Mouse (Mus musculus) kidney, embryonic 14.5 days (tissue): ENCODE measurements around the gene Pabpn1. TPM values are rescaled to one million over a fixed set of nuclear protein-coding genes. Genes with fewer than 3 reads are reported as not detected.

Source experiments
- ATAC-seq: fragments of 200-750 bp; cut with Nextera tagmentation; 2 replicates; pipeline ENCODE4 v1.8.0; 2017; ENCODE audit warnings: moderate number of reproducible peaks, mild to moderate bottlenecking, moderate TSS enrichment, moderate library complexity; ENCODE audit not compliant: low FRiP score, low TSS enrichment
- H3K27ac ChIP-seq: fragments of 300-500 bp; sonication (generic); 2 replicates; pipeline ENCODE4 v1.5.1; 2014; ENCODE audit warnings: low read depth, mild to moderate bottlenecking, low read length, moderate library complexity, mixed read lengths
- H3K27me3 ChIP-seq: fragments of 300-500 bp; sonication (generic); 2 replicates; pipeline ENCODE4 v1.6.1; 2014; ENCODE audit warnings: mild to moderate bottlenecking, low read length; ENCODE audit not compliant: control insufficient read depth, insufficient read depth
- H3K36me3 ChIP-seq: fragments of 300-500 bp; sonication (generic); 2 replicates; pipeline ENCODE4 v1.6.1; 2014; ENCODE audit warnings: low read length, mixed read lengths; ENCODE audit not compliant: control insufficient read depth, insufficient read depth
- H3K4me1 ChIP-seq: fragments of 300-500 bp; sonication (generic); 2 replicates; pipeline ENCODE4 v1.6.1; 2014; ENCODE audit warnings: low read length, mixed read lengths; ENCODE audit not compliant: control insufficient read depth, insufficient read depth
- H3K4me2 ChIP-seq: fragments of 300-500 bp; sonication (generic); replicated peaks from 2 replicates; pipeline ENCODE4 v1.6.1; 2014; ENCODE audit warnings: low read depth, mild to moderate bottlenecking, low read length
- H3K4me3 ChIP-seq: fragments of 300-500 bp; sonication (generic); 2 replicates; pipeline ENCODE4 v1.5.1; 2014; ENCODE audit warnings: mild to moderate bottlenecking, low read length
- H3K9ac ChIP-seq: fragments of 300-500 bp; sonication (generic); 2 replicates; pipeline ENCODE4 v1.6.1; 2014; ENCODE audit warnings: low read depth, mild to moderate bottlenecking, low read length, moderate library complexity
- H3K9me3 ChIP-seq: fragments of 300-500 bp; sonication (generic); 2 replicates; pipeline ENCODE4 v1.6.1; 2016; ENCODE audit warnings: low read length; ENCODE audit not compliant: control insufficient read depth
- WGBS: fragments of 180-500 bp; shearing (Covaris S2); extraction: QIAGEN DNeasy Blood & Tissue Kit; methylation state at CpG from one replicate; pipeline ENCODE4 v1.1.7; 2014; 5-methylcytosine and 5-hydroxymethylcytosine counted together
- polyA plus RNA-seq: library from polyadenylated mRNA; unstranded; fragments of >200 nt; fragmentation: Nextera tagmentation; extraction: Ambion mirVana; gene quantifications from 2 replicates; pipeline ENCODE4 v1.2.1, GENCODE M21; 2014

The Pabpn1 gene
- 178 and 227 TPM in 2 replicates for polyA plus RNA-seq

- H3K36me3 ChIP-seq = peaks cover 20% of the 10 kb centered on the region
- WGBS = 97% methylated on average over 3 of the region's 3 CpGs
- H3K9ac ChIP-seq = peak within 1 kb of the TSS; percentile 58; the same call in 1 of the 2 replicates
- H3K27ac ChIP-seq = peak within 1 kb of the TSS; percentile 79
- H3K4me2 ChIP-seq = peak within 1 kb of the TSS; percentile 49
- H3K27me3 ChIP-seq = no peaks in the 10 kb centered on the region
- ATAC-seq = no peak
- no peaks in the 10 kb centered on the region for H3K9me3 ChIP-seq
- peak within 1 kb of the TSS; percentile 98 for H3K4me3 ChIP-seq
- peaks cover 24% of the 10 kb centered on the region for H3K4me1 ChIP-seq
Measured at GRCm38 (mm10) chr14:54892200-54892599, at the start of gene Pabpn1. Gene Pabpn1 (plus strand): TSS chr14:54892500.

- no peaks in the 10 kb centered on the region; the same call in 1 of the 2 replicates for H3K27me3 ChIP-seq
- under 1% methylated on average over 4 of the region's 4 CpGs for WGBS
- H3K9me3 ChIP-seq = no peaks in the 10 kb centered on the region
- no peak overlapping the region for H3K9ac ChIP-seq
- no peak overlapping the region for H3K27ac ChIP-seq
- H3K36me3 ChIP-seq = no peaks in the 10 kb centered on the region
- H3K4me2 ChIP-seq = no peak overlapping the region
- H3K4me1 ChIP-seq = no peaks in the 10 kb centered on the region
- H3K4me3 ChIP-seq = no peak overlapping the region
- ATAC-seq = no peak
Measured at GRCm38 (mm10) chr14:54843461-54843860, 48.8 kb upstream of the Pabpn1 start.

DNA sequence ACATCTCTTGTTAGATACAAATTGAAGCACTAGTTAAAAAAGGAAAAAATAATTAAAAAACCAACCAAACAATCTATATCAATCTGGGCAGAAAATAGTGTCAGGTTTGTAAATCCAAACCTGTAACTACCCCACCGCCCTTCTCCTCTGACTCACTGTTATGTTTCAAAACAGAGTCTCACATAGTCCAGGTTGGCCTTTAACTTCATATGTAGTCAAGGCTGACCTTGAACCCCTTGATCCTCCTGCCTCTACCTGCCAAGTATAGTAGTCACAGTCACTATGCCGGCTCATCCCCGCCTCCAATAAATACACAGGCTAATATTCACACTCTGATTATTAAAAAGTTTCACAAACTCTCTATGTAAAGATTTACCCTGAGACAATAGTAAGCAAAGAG, 36.6 kb upstream of the Pabpn1 start:
- Histone ChIP-seq H3K36me3 (peaks cover 38% of the 10 kb centered on the region), H3K4me1 (no peaks in the 10 kb centered on the region), H3K27ac (no peak overlapping the region), H3K9me3 (no peaks in the 10 kb centered on the region), H3K4me2 (no peak overlapping the region), H3K9ac (no peak overlapping the region), H3K4me3 (no peak overlapping the region), H3K27me3 (no peaks in the 10 kb centered on the region)
- WGBS = 89% methylated on average over 3 of the region's 3 CpGs
- no peak for ATAC-seq

DNA sequence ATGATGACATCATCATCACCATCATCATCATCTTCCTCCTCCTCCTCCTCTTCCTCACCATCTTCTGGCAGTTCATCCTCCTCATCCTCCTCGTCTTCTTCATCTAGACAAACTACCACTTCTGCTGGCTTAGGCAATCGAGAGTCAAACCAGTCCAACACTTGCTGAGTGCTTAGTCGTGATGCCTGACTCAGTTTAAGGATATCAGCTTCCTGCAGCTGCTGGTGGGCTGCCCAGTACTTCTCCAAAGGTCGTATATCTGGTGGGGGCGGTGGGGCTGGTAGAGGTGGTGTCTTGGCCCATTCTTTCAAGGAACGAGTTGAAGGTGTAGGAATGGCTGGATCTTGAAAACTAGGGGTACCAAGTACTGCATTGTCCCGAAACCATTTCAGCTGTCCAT, 35.6 kb upstream of the Pabpn1 start:
- no peak overlapping the region for H3K4me3 ChIP-seq
- H3K9ac ChIP-seq = no peak overlapping the region
- no peak for ATAC-seq
- H3K9me3 ChIP-seq = no peaks in the 10 kb centered on the region
- no peaks in the 10 kb centered on the region for H3K4me1 ChIP-seq
- H3K27ac ChIP-seq = no peak overlapping the region
- WGBS = 87% methylated on average over 7 of the region's 7 CpGs
- no peaks in the 10 kb centered on the region for H3K27me3 ChIP-seq
- H3K36me3 ChIP-seq = peaks cover 38% of the 10 kb centered on the region
- H3K4me2 ChIP-seq = no peak overlapping the region

- 90% methylated on average over 9 of the region's 9 CpGs for WGBS
- Histone ChIP-seq H3K36me3 (peaks cover 38% of the 10 kb centered on the region), H3K9ac (no peak overlapping the region), H3K4me1 (no peaks in the 10 kb centered on the region), H3K9me3 (no peaks in the 10 kb centered on the region), H3K4me3 (no peak overlapping the region), H3K4me2 (no peak overlapping the region), H3K27ac (no peak overlapping the region), H3K27me3 (no peaks in the 10 kb centered on the region)
- no peak for ATAC-seq
Measured at GRCm38 (mm10) chr14:54857891-54858290, 34.4 kb upstream of the Pabpn1 start.

GRCm38 (mm10) chr14:54860511-54860910, 31.8 kb upstream of the Pabpn1 start:
- Histone ChIP-seq H3K9me3 (no peaks in the 10 kb centered on the region), H3K27me3 (no peaks in the 10 kb centered on the region), H3K9ac (no peak overlapping the region), H3K4me2 (no peak overlapping the region), H3K27ac (no peak overlapping the region), H3K4me1 (no peaks in the 10 kb centered on the region), H3K4me3 (no peak overlapping the region), H3K36me3 (peaks cover 24% of the 10 kb centered on the region)
- 52% methylated on average over 2 of the region's 2 CpGs for WGBS
- no peak for ATAC-seq

- under 1% methylated on average over 55 of the region's 56 CpGs for WGBS
- no peaks in the 10 kb centered on the region for H3K27me3 ChIP-seq
- peak overlapping the region; percentile 89 for H3K9ac ChIP-seq
- peak overlapping the region; percentile 82 for H3K4me3 ChIP-seq
- no peaks in the 10 kb centered on the region for H3K9me3 ChIP-seq
- H3K4me1 ChIP-seq = no peaks in the 10 kb centered on the region
- ATAC-seq = peak; percentile 100
- H3K36me3 ChIP-seq = no peaks in the 10 kb centered on the region
- H3K27ac ChIP-seq = peak overlapping the region; percentile 82; the same call in 1 of the 2 replicates
- H3K4me2 ChIP-seq = peak overlapping the region; percentile 46
Measured at GRCm38 (mm10) chr14:54863501-54864312, 28.6 kb upstream of the Pabpn1 start.

GRCm38 (mm10) chr14:54864313-54865036, 27.8 kb upstream of the Pabpn1 start:
- peak overlapping the region; percentile 89 for H3K9ac ChIP-seq
- 17% methylated on average over 21 of the region's 21 CpGs for WGBS
- peak overlapping the region; percentile 46 for H3K4me2 ChIP-seq
- no peaks in the 10 kb centered on the region for H3K9me3 ChIP-seq
- no peaks in the 10 kb centered on the region for H3K36me3 ChIP-seq
- H3K27ac ChIP-seq = peak overlapping the region; percentile 82; the same call in 1 of the 2 replicates
- ATAC-seq = 0 out of 2 replicates have a peak, but pooled peaks have one; percentile 4
- H3K4me3 ChIP-seq = peak overlapping the region; percentile 82
- H3K4me1 ChIP-seq = no peaks in the 10 kb centered on the region
- no peaks in the 10 kb centered on the region for H3K27me3 ChIP-seq

- Histone ChIP-seq H3K36me3 (no peaks in the 10 kb centered on the region), H3K4me1 (no peaks in the 10 kb centered on the region), H3K27me3 (no peaks in the 10 kb centered on the region), H3K27ac (no peak overlapping the region), H3K9me3 (no peaks in the 10 kb centered on the region), H3K9ac (no peak overlapping the region), H3K4me3 (no peak overlapping the region), H3K4me2 (no peak overlapping the region)
- WGBS = 76% methylated on average over 5 of the region's 5 CpGs
- ATAC-seq = no peak
Measured at GRCm38 (mm10) chr14:54865626-54866025, 26.7 kb upstream of the Pabpn1 start.
